Mouse (Mus musculus) spleen, embryonic (tissue): ENCODE measurements around the gene Olfr1241.

Source experiments
- CTCF ChIA-PET: fragments of 350-600 bp; sonication (Branson Sonifier 250); formaldehyde crosslinking; loops from one replicate; lab custom pipeline; 2022; lab: Charles Lee

Gene Olfr1241

DNA sequence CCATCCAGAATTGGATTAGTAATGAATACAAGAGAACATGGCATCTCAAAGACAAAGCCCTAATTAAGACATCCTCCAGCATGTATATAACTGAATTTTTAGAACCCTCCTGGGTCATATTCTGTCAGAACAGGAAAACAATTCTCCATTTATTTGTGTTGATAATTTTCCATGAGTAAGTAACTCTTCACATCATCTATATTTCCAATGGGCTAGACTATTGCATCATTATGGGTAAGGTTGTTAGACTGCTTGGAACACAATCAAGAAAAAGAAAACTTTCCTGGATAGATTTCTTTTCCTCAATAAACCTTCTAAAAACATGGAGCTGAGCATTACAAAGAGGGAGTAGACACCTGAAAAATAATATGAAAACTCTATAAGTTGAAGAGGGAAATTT lies at the start of gene Olfr1241:
Gene Olfr1241 (minus strand): TSS at position 101 of the 400 bp plus-strand sequence.
- CTCF ChIA-PET, result no interaction called here

DNA sequence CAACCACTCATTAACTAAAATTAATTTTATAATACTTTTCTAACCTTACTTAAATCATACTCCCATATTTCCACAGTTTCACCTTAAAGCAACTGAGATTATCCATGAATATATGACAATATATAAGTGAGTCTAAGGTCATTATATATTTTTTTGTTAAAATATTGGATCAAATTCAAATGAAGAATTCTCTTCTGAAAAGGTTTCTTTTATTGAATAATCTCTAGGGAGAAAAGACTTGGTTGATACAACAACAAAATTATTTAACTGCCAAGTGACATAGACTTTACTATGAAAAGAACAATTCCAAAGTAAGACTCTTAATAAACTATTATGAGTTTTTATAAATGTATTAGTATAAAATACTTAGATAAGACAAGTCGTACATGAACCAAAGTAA lies 44.5 kb upstream of the Olfr1241 start, which contains the start of gene Olfr1243:
Gene Olfr1243 (minus strand): TSS at position 101 of the 400 bp plus-strand sequence.
- CTCF ChIA-PET, result no interaction called here

DNA sequence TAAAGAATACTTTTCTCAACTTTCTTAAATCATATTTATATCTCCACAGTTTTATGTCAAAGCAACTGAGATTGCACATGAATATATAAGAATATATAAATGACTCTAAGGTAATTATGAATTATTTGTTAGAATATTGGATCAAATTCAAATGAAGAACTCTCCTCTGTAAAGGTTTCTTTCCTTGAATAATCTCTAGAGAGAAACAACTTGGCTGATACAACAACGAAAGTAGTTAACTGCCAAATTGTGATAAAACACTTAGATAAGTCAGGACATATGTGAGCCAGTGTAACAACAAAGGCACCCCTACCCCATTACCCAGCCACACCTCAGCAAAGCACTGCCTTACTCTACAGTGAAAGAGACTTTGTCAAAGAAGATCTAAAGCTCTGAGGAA lies 11.3 kb upstream of the Olfr1241 start, which contains the start of gene Olfr1242:
Gene Olfr1242 (minus strand): TSS at position 101 of the 400 bp plus-strand sequence.
- CTCF ChIA-PET, result no interaction called here

DNA sequence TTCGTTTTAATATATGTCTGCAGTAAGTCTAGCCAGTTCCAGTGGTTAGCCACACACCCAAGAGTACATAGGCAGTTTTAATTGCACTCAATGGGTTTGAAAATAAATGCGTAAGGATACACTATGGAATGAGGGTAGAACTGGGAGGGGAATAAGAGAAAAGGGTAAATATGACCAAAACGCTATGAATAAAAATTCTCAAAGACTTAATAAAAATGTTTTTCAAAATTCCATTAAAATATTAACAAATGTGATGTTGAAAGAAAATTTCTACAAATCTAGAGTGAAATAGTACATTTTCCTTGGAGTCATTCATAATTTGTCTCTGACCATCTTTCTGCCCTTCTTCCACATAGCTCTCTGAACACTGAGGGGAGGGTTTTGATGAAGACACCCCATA lies 44.0 kb downstream of the Olfr1241 start, which contains the start of gene Olfr1240:
Gene Olfr1240 (minus strand): TSS at position 101 of the 400 bp plus-strand sequence.
- CTCF ChIA-PET, result no interaction called here
